Mouse (Mus musculus) left cerebral cortex, postnatal 14 days (tissue): Measurements from ENCODE around the gene Padi2. TPM values are rescaled to one million over a fixed set of nuclear protein-coding genes. Genes with fewer than 3 reads are reported as not detected.

Experiments
- DNase-seq, 2 experiments: peaks; one replicate each; pipeline ENCODE4 v3.0.0; 2021 to 2022; ENCODE audit warnings: low spot score in 2 of 2, mixed read lengths in 1 of 2
- intact Hi-C: fragments of 180-260 bp; cut with DNase I; formaldehyde crosslinking; loops from one replicate; pipeline ENCODE4 v1.15.1; 2025
- total RNA-seq, 2 experiments: library from RNA; stranded (reverse); gene quantifications; 2 replicates each; pipeline ENCODE4 v1.2.3; 2021

Padi2 gene
- total RNA-seq, 2 experiments from 2014 or later = 5.7 to 8.1 TPM

GRCm38 (mm10) chr4:140914731-140915131, 8.6 kb downstream of the Padi2 start:
- peak in 1 of 2 experiments; percentile 40 for DNase-seq
- intact Hi-C loops = no loop called here

GRCm38 (mm10) chr4:140915235-140915634, 9.1 kb downstream of the Padi2 start:
- intact Hi-C loops = no loop called here
- DNase-seq = no peak

GRCm38 (mm10) chr4:140916296-140916695, 10.2 kb downstream of the Padi2 start:
- intact Hi-C loops = no loop called here
- no peak for DNase-seq

- intact Hi-C loops = no loop called here
Measured at GRCm38 (mm10) chr4:140917451-140917850, 11.3 kb downstream of the Padi2 start.

GRCm38 (mm10) chr4:140919974-140920836, 14.1 kb downstream of the Padi2 start:
- intact Hi-C loops = no loop called here
- no peak for DNase-seq

More at GRCm38 (mm10) chr4:140917451-140917850, 11.3 kb downstream of the Padi2 start:
- no peak for DNase-seq

- intact Hi-C loops = no loop called here
- DNase-seq = no peak
Measured at GRCm38 (mm10) chr4:140922508-140922907, 16.4 kb downstream of the Padi2 start.

- DNase-seq = no peak
- intact Hi-C loops = no loop called here
Measured at GRCm38 (mm10) chr4:140925648-140926047, 19.5 kb downstream of the Padi2 start.

GRCm38 (mm10) chr4:140928349-140928748, 22.2 kb downstream of the Padi2 start:
- intact Hi-C loops = no loop called here
- DNase-seq = no peak

GRCm38 (mm10) chr4:140929745-140930144, 23.6 kb downstream of the Padi2 start:
- peak; percentile 47 to 77 for DNase-seq
- intact Hi-C loops = no loop called here

- intact Hi-C loops = no loop called here
- no peak for DNase-seq
Measured at GRCm38 (mm10) chr4:140930900-140931470, 24.8 kb downstream of the Padi2 start.

- intact Hi-C loops = no loop called here
- no peak for DNase-seq
Measured at GRCm38 (mm10) chr4:140935643-140936042, 29.5 kb downstream of the Padi2 start.

- no peak for DNase-seq
- intact Hi-C loops = no loop called here
Measured at GRCm38 (mm10) chr4:140944356-140944755, 38.2 kb downstream of the Padi2 start.

- intact Hi-C loops = no loop called here
- DNase-seq = no peak
Measured at GRCm38 (mm10) chr4:140944961-140945442, 38.9 kb downstream of the Padi2 start.

- intact Hi-C loops = no loop called here
- DNase-seq = no peak
Measured at GRCm38 (mm10) chr4:140945571-140945970, 39.4 kb downstream of the Padi2 start.

- DNase-seq = no peak
- intact Hi-C loops = no loop called here
Measured at GRCm38 (mm10) chr4:140946048-140946447, 39.9 kb downstream of the Padi2 start.

GRCm38 (mm10) chr4:140946580-140947205, 40.5 kb downstream of the Padi2 start:
- intact Hi-C loops = no loop called here
- DNase-seq = no peak

- no peak for DNase-seq
Measured at GRCm38 (mm10) chr4:140947487-140948440, 41.6 kb downstream of the Padi2 start.

GRCm38 (mm10) chr4:140948481-140948880, 42.3 kb downstream of the Padi2 start:
- intact Hi-C loops = no loop called here
- DNase-seq = no peak

More at GRCm38 (mm10) chr4:140947487-140948440, 41.6 kb downstream of the Padi2 start:
- intact Hi-C loops = no loop called here

- DNase-seq = no peak
- intact Hi-C loops = no loop called here
Measured at GRCm38 (mm10) chr4:140949052-140949451, 42.9 kb downstream of the Padi2 start.
